Mouse (Mus musculus): Measurements from ENCODE around the gene Uqcr10. TPM values are rescaled to one million over a fixed set of nuclear protein-coding genes. Genes with fewer than 3 reads are reported as not detected.

Uqcr10 gene
- polyA plus RNA-seq, 1 experiment from 2014 or later = 971 TPM

- no peak overlapping the region for H3K9ac ChIP-seq (ENCODE audit: low read length)
- no peaks in the 10 kb centered on the region for H3K27me3 ChIP-seq (ENCODE audit: control insufficient read depth, insufficient read depth, low read length)
- peak overlapping the region; percentile 84 for H3K27ac ChIP-seq (ENCODE audit: low read length)
- no peak overlapping the region for H3K4me3 ChIP-seq (replicated peaks; ENCODE audit: low read length)
- H3K4me2 ChIP-seq (ENCODE audit: low read depth, low read length) = no peak overlapping the region
- H3K36me3 ChIP-seq (ENCODE audit: control insufficient read depth, insufficient read depth, low read length) = peaks cover 7% of the 10 kb centered on the region; the same call in 1 of the 2 replicates
- H3K9me3 ChIP-seq (replicated peaks; ENCODE audit: control insufficient read depth, low read length) = no peaks in the 10 kb centered on the region
- WGBS = 63% methylated on average over 3 of the region's 3 CpGs
- H3K4me1 ChIP-seq (ENCODE audit: control insufficient read depth, insufficient read depth, low read length) = peaks cover 8% of the 10 kb centered on the region; the same call in 1 of the 2 replicates
- no peak for ATAC-seq (ENCODE audit: insufficient read depth, low FRiP score)
Observed at GRCm38 (mm10) chr11:4687027-4687426, 17.1 kb downstream of the Uqcr10 start.

DNA sequence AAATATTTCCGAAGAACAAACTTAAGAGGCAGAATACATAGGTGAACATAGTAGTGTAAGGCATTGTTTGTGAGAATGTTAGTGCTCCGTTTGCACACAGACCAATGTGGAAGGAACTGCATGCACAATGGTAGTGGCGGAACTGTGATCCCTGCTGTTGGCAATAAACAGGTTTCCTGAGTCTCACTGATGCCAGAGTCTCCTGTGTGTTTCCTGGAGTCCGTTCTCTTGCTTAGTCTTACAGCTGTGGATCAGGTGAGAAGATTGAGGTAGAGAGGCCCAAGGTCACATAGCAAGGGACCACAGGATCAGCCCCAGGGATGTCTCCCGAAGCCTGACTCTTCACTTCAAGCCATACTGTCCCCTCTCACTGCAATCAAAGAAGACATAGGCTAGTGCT is 18.6 kb downstream of the Uqcr10 start:
- H3K9ac ChIP-seq (ENCODE audit: low read length) = no peak overlapping the region
- no peak for ATAC-seq (ENCODE audit: insufficient read depth, low FRiP score)
- no peak overlapping the region for H3K4me2 ChIP-seq (ENCODE audit: low read depth, low read length)
- peaks cover 8% of the 10 kb centered on the region; the same call in 1 of the 2 replicates for H3K4me1 ChIP-seq (ENCODE audit: control insufficient read depth, insufficient read depth, low read length)
- no peak overlapping the region for H3K27ac ChIP-seq (ENCODE audit: low read length)
- H3K36me3 ChIP-seq (ENCODE audit: control insufficient read depth, insufficient read depth, low read length) = peaks cover 7% of the 10 kb centered on the region; the same call in 1 of the 2 replicates
- 76% methylated on average over 5 of the region's 5 CpGs for WGBS
- no peak overlapping the region for H3K4me3 ChIP-seq (replicated peaks; ENCODE audit: low read length)
- H3K27me3 ChIP-seq (ENCODE audit: control insufficient read depth, insufficient read depth, low read length) = no peaks in the 10 kb centered on the region
- no peaks in the 10 kb centered on the region for H3K9me3 ChIP-seq (replicated peaks; ENCODE audit: control insufficient read depth, low read length)

- 73% methylated on average over 4 of the region's 4 CpGs for WGBS
Observed at GRCm38 (mm10) chr11:4685071-4685470, 19.1 kb downstream of the Uqcr10 start.

GRCm38 (mm10) chr11:4684186-4684585 is 20.0 kb downstream of the Uqcr10 start:
- H3K9ac ChIP-seq (ENCODE audit: low read length) = no peak overlapping the region
- H3K36me3 ChIP-seq (ENCODE audit: control insufficient read depth, insufficient read depth, low read length) = peaks cover 7% of the 10 kb centered on the region; the same call in 1 of the 2 replicates
- no peaks in the 10 kb centered on the region for H3K27me3 ChIP-seq (ENCODE audit: control insufficient read depth, insufficient read depth, low read length)
- no peak for ATAC-seq (ENCODE audit: insufficient read depth, low FRiP score)
- H3K27ac ChIP-seq (ENCODE audit: low read length) = no peak overlapping the region
- H3K4me1 ChIP-seq (ENCODE audit: control insufficient read depth, insufficient read depth, low read length) = peaks cover 4% of the 10 kb centered on the region; the same call in 1 of the 2 replicates
- H3K4me3 ChIP-seq (replicated peaks; ENCODE audit: low read length) = no peak overlapping the region
- WGBS = 46% methylated on average over 6 of the region's 6 CpGs
- no peak overlapping the region for H3K4me2 ChIP-seq (ENCODE audit: low read depth, low read length)
- no peaks in the 10 kb centered on the region for H3K9me3 ChIP-seq (replicated peaks; ENCODE audit: control insufficient read depth, low read length)

More at GRCm38 (mm10) chr11:4685071-4685470, 19.1 kb downstream of the Uqcr10 start:
- H3K9me3 ChIP-seq (replicated peaks; ENCODE audit: control insufficient read depth, low read length) = no peaks in the 10 kb centered on the region
- no peak overlapping the region for H3K4me3 ChIP-seq (replicated peaks; ENCODE audit: low read length)
- no peaks in the 10 kb centered on the region for H3K27me3 ChIP-seq (ENCODE audit: control insufficient read depth, insufficient read depth, low read length)
- no peak overlapping the region for H3K9ac ChIP-seq (ENCODE audit: low read length)
- ATAC-seq (ENCODE audit: insufficient read depth, low FRiP score) = no peak
- peaks cover 8% of the 10 kb centered on the region; the same call in 1 of the 2 replicates for H3K4me1 ChIP-seq (ENCODE audit: control insufficient read depth, insufficient read depth, low read length)
- H3K27ac ChIP-seq (ENCODE audit: low read length) = no peak overlapping the region
- no peak overlapping the region for H3K4me2 ChIP-seq (ENCODE audit: low read depth, low read length)
- H3K36me3 ChIP-seq (ENCODE audit: control insufficient read depth, insufficient read depth, low read length) = peaks cover 7% of the 10 kb centered on the region; the same call in 1 of the 2 replicates

GRCm38 (mm10) chr11:4683516-4683915 is 20.6 kb downstream of the Uqcr10 start:
- Histone ChIP-seq H3K4me1 (ENCODE audit: control insufficient read depth, insufficient read depth, low read length) (no peaks in the 10 kb centered on the region; the same call in 1 of the 2 replicates), H3K9me3 (replicated peaks; ENCODE audit: control insufficient read depth, low read length) (no peaks in the 10 kb centered on the region), H3K36me3 (ENCODE audit: control insufficient read depth, insufficient read depth, low read length) (peaks cover 7% of the 10 kb centered on the region; the same call in 1 of the 2 replicates), H3K27ac (ENCODE audit: low read length) (no peak overlapping the region), H3K9ac (ENCODE audit: low read length) (no peak overlapping the region), H3K27me3 (ENCODE audit: control insufficient read depth, insufficient read depth, low read length) (no peaks in the 10 kb centered on the region), H3K4me2 (ENCODE audit: low read depth, low read length) (no peak overlapping the region), H3K4me3 (replicated peaks; ENCODE audit: low read length) (no peak overlapping the region)
- ATAC-seq (ENCODE audit: insufficient read depth, low FRiP score) = no peak
- WGBS = 81% methylated on average over 6 of the region's 6 CpGs

DNA sequence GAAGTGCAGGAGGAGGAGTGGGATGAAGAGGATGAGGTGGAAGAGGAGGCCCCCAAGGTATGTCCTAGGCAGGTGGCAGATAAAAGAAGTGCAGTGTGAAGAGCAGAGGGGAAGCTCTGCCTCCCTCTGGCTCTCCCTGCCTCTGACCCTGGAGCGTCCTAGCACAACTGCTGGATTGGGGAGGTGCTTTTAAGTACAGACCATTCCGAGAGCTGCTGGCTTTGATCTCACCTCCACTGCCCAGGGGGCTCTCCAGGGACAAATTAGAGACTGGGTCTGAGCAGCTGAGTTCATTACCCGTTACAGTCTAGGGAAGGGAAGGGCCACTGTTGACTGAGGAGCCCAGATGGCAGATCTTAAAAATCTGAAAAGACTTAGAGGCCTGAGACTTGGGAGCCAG is 24.0 kb downstream of the Uqcr10 start:
- Histone ChIP-seq H3K27me3 (ENCODE audit: control insufficient read depth, insufficient read depth, low read length) (no peaks in the 10 kb centered on the region), H3K4me1 (ENCODE audit: control insufficient read depth, insufficient read depth, low read length) (no peaks in the 10 kb centered on the region), H3K4me3 (replicated peaks; ENCODE audit: low read length) (no peak overlapping the region), H3K4me2 (ENCODE audit: low read depth, low read length) (no peak overlapping the region), H3K9ac (ENCODE audit: low read length) (no peak overlapping the region), H3K9me3 (replicated peaks; ENCODE audit: control insufficient read depth, low read length) (no peaks in the 10 kb centered on the region), H3K36me3 (ENCODE audit: control insufficient read depth, insufficient read depth, low read length) (peaks cover 7% of the 10 kb centered on the region; the same call in 1 of the 2 replicates), H3K27ac (ENCODE audit: low read length) (no peak overlapping the region)
- ATAC-seq (ENCODE audit: insufficient read depth, low FRiP score) = no peak
- 51% methylated on average over 3 of the region's 3 CpGs for WGBS

DNA sequence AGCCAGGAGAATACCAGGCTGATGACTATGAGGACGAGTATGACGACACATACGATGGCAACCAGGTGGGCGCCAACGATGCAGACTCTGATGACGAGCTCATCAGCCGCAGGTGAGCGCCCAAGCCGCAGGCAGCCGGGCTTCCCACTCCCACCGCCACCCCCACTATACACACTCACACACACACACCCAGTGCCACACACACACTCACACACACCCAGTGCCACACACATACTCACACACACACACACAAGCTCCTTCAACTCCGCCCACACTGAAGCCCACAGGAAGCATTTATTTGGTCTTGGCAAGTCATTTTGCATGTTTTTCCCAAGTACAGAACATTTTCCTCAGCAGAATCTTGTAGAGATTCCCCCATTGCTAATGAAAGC is 24.7 kb downstream of the Uqcr10 start:
- WGBS = 93% methylated on average over 12 of the region's 12 CpGs
- Histone ChIP-seq H3K4me2 (ENCODE audit: low read depth, low read length) (no peak overlapping the region), H3K9me3 (replicated peaks; ENCODE audit: control insufficient read depth, low read length) (no peaks in the 10 kb centered on the region), H3K36me3 (ENCODE audit: control insufficient read depth, insufficient read depth, low read length) (peaks cover 7% of the 10 kb centered on the region; the same call in 1 of the 2 replicates), H3K27ac (ENCODE audit: low read length) (no peak overlapping the region), H3K27me3 (ENCODE audit: control insufficient read depth, insufficient read depth, low read length) (no peaks in the 10 kb centered on the region), H3K4me1 (ENCODE audit: control insufficient read depth, insufficient read depth, low read length) (no peaks in the 10 kb centered on the region), H3K9ac (ENCODE audit: low read length) (no peak overlapping the region), H3K4me3 (replicated peaks; ENCODE audit: low read length) (no peak overlapping the region)
- ATAC-seq (ENCODE audit: insufficient read depth, low FRiP score) = no peak

- Histone ChIP-seq H3K4me1 (ENCODE audit: control insufficient read depth, insufficient read depth, low read length) (no peaks in the 10 kb centered on the region), H3K36me3 (ENCODE audit: control insufficient read depth, insufficient read depth, low read length) (peaks cover 7% of the 10 kb centered on the region; the same call in 1 of the 2 replicates), H3K9me3 (replicated peaks; ENCODE audit: control insufficient read depth, low read length) (no peaks in the 10 kb centered on the region), H3K4me3 (replicated peaks; ENCODE audit: low read length) (no peak overlapping the region), H3K4me2 (ENCODE audit: low read depth, low read length) (no peak overlapping the region), H3K27me3 (ENCODE audit: control insufficient read depth, insufficient read depth, low read length) (no peaks in the 10 kb centered on the region), H3K9ac (ENCODE audit: low read length) (no peak overlapping the region), H3K27ac (ENCODE audit: low read length) (no peak overlapping the region)
- 69% methylated on average over 13 of the region's 13 CpGs for WGBS
- ATAC-seq (ENCODE audit: insufficient read depth, low FRiP score) = no peak
Observed at GRCm38 (mm10) chr11:4678700-4679440, 25.3 kb downstream of the Uqcr10 start.

DNA sequence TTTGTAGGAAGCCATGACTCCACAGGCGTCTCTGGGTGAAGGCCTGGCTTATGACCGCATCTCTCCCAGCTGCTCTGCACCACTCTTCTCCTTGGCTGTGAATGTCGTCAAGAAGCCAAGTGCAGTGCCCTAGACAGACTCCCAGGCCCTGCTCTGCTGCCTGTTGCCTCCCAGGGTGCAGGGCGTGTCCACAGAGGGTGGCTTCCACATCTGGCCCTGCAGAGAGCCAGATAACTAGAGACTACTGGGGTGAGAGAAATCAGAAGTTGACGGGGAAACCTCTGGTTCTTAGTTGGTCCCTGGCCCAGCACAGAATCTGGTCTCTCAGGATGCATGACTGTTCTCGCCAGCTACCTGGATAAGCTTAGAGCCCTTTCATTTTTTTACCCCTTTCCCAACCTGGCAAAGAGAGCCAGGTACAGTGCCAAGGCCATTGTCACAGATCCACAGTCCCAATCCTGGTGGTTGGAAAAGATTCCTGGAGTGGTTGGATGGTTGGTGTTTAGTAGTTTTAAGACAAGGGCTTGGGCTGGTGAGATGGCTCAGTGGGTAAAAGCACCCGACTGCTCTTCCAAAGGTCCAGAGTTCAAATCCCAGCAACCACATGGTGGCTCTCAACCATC is 26.8 kb downstream of the Uqcr10 start:
- H3K9me3 ChIP-seq (replicated peaks; ENCODE audit: control insufficient read depth, low read length) = no peaks in the 10 kb centered on the region
- no peak overlapping the region for H3K4me2 ChIP-seq (ENCODE audit: low read depth, low read length)
- H3K4me1 ChIP-seq (ENCODE audit: control insufficient read depth, insufficient read depth, low read length) = no peaks in the 10 kb centered on the region
- peaks cover 9% of the 10 kb centered on the region for H3K36me3 ChIP-seq (ENCODE audit: control insufficient read depth, insufficient read depth, low read length)
- WGBS = 81% methylated on average over 7 of the region's 7 CpGs
- no peak overlapping the region for H3K4me3 ChIP-seq (replicated peaks; ENCODE audit: low read length)
- no peaks in the 10 kb centered on the region for H3K27me3 ChIP-seq (ENCODE audit: control insufficient read depth, insufficient read depth, low read length)
- H3K9ac ChIP-seq (ENCODE audit: low read length) = no peak overlapping the region
- no peak for ATAC-seq (ENCODE audit: insufficient read depth, low FRiP score)
- peak overlapping the region; percentile 26; the same call in 1 of the 2 replicates for H3K27ac ChIP-seq (ENCODE audit: low read length)
